Mouse (Mus musculus) liver, embryonic 14.5 days (tissue): ENCODE results near the gene Pgpep1. TPM values are rescaled to one million over a fixed set of nuclear protein-coding genes. Genes with fewer than 3 reads are reported as not detected.
A peak's percentile ranks its signal among the peaks of the same experiment; 100 is the strongest.

Experiments
- ATAC-seq: fragments of 200-750 bp; cut with Nextera tagmentation; 2 replicates; pipeline ENCODE4 v1.8.0; 2017; ENCODE audit warnings: moderate number of reproducible peaks, mild to moderate bottlenecking, moderate library complexity; ENCODE audit not compliant: insufficient read depth
- DNase-seq, 3 experiments: peaks; one replicate each; pipeline ENCODE4 v3.0.0-alpha.2; 2012 to 2013; ENCODE audit warnings: low read depth in 3 of 3, low spot score in 3 of 3
- H3K27ac ChIP-seq: fragments of 300-500 bp; sonication (generic); 2 replicates; pipeline ENCODE4 v1.5.1; 2014; ENCODE audit warnings: moderate library complexity, mild to moderate bottlenecking, control low read depth, inconsistent platforms
- H3K27me3 ChIP-seq: fragments of 300-500 bp; sonication (generic); 2 replicates; pipeline ENCODE4 v1.6.1; 2014; ENCODE audit warnings: mild to moderate bottlenecking, low read length, moderate library complexity; ENCODE audit not compliant: control insufficient read depth, insufficient read depth
- H3K36me3 ChIP-seq: fragments of 300-500 bp; sonication (generic); replicated peaks from 2 replicates; pipeline ENCODE4 v1.6.1; 2014; ENCODE audit warnings: low read depth; ENCODE audit not compliant: control insufficient read depth, insufficient read depth
- H3K4me1 ChIP-seq, 2 experiments: fragments of 200-500 bp in 1 of 2; fragments of 300-500 bp in 1 of 2; sonication (generic) in 1 of 2; replicated peaks; 2 replicates each; pipeline ENCODE4 v1.6.1; 2012 to 2014; ENCODE audit warnings: antibody characterized with exemption in 1 of 2, inconsistent platforms in 1 of 2, low read length in 1 of 2; ENCODE audit not compliant: control insufficient read depth in 2 of 2, insufficient read depth in 2 of 2
- H3K4me2 ChIP-seq: fragments of 300-500 bp; sonication (generic); 2 replicates; pipeline ENCODE4 v1.6.1; 2014; ENCODE audit warnings: low read depth, mild to moderate bottlenecking, control low read depth, moderate library complexity
- H3K4me3 ChIP-seq, 2 experiments: fragments of 200-500 bp in 1 of 2; fragments of 300-500 bp in 1 of 2; sonication (generic) in 1 of 2; 2 replicates each; pipeline ENCODE4 v1.5.1; 2012 to 2014; ENCODE audit warnings: low read depth in 2 of 2, low read length in 2 of 2, mild to moderate bottlenecking in 2 of 2, control low read depth in 1 of 2, inconsistent platforms in 1 of 2, moderate library complexity in 1 of 2; ENCODE audit not compliant: insufficient read depth in 1 of 2
- H3K9ac ChIP-seq: fragments of 300-500 bp; sonication (generic); replicated peaks from 2 replicates; pipeline ENCODE4 v1.6.1; 2014; ENCODE audit warnings: mild to moderate bottlenecking, control low read depth, moderate library complexity
- H3K9me3 ChIP-seq: fragments of 300-500 bp; sonication (generic); 2 replicates; pipeline ENCODE4 v1.6.1; 2016; ENCODE audit warnings: low read length, mixed read lengths; ENCODE audit not compliant: control insufficient read depth
- CTCF ChIP-seq: IDR thresholded peaks from 2 replicates; pipeline ENCODE4 v1.5.1; 2016; ENCODE audit warnings: antibody characterized with exemption, low read depth, control low read depth
- EP300 ChIP-seq: IDR thresholded peaks from 2 replicates; pipeline ENCODE4 v1.6.1; 2016; ENCODE audit warnings: antibody characterized with exemption, low read depth
- WGBS: fragments of 180-500 bp; shearing (Covaris S2); extraction: QIAGEN DNeasy Blood & Tissue Kit; methylation state at CpG from one replicate; pipeline ENCODE4 v1.1.7; 2014; ENCODE audit not compliant: insufficient replicate concordance; 5-methylcytosine and 5-hydroxymethylcytosine counted together
- polyA plus RNA-seq, 2 experiments: library from polyadenylated mRNA; depleted of rRNA in 1 of 2; stranded (reverse) in 1 of 2; unstranded in 1 of 2; fragments of >200 nt; fragmentation: Nextera tagmentation in 1 of 2; extraction: Ambion mirVana in 1 of 2; gene quantifications; 2 replicates each; pipeline versions ENCODE4 v1.2.1 to v1.2.3; 2012 to 2014

The Pgpep1 gene
- polyA plus RNA-seq, 2 experiments = 8.6 to 19.8 TPM

- DNase-seq = no peak
- Histone ChIP-seq H3K27ac (no peak overlapping the region), H3K9ac (no peak overlapping the region), H3K9me3 (no peaks in the 10 kb centered on the region), H3K4me2 (peak overlapping the region; percentile 30; the same call in 1 of the 2 replicates), H3K4me1 (peaks cover 17 to 19% of the 10 kb centered on the region in 2 experiments), H3K4me3 (no peak overlapping the region), H3K36me3 (peaks cover 6% of the 10 kb centered on the region), H3K27me3 (no peaks in the 10 kb centered on the region)
- 14% methylated on average over 19 of the region's 19 CpGs for WGBS
- no peak for ATAC-seq
- no peak for TF ChIP-seq EP300
- peak; percentile 26; the same call in 1 of the 2 replicates for TF ChIP-seq CTCF
Measured at GRCm38 (mm10) chr8:70682193-70682592, 22.0 kb upstream of the Pgpep1 start.

- Histone ChIP-seq H3K4me3 (no peak overlapping the region), H3K9me3 (no peaks in the 10 kb centered on the region), H3K4me2 (no peak overlapping the region), H3K9ac (no peak overlapping the region), H3K4me1 (peaks cover 20 to 23% of the 10 kb centered on the region in 2 experiments), H3K27me3 (no peaks in the 10 kb centered on the region), H3K27ac (no peak overlapping the region), H3K36me3 (peaks cover 9% of the 10 kb centered on the region)
- whole genome bisulfite sequencing = 42% methylated on average over 3 of the region's 3 CpGs
- ATAC-seq (no peak), DNase-seq (no peak)
- TF ChIP-seq CTCF = no peak
- TF ChIP-seq EP300 = no peak
Measured at GRCm38 (mm10) chr8:70681410-70681809, 21.2 kb upstream of the Pgpep1 start.

GRCm38 (mm10) chr8:70680039-70680438 lies 19.9 kb upstream of the Pgpep1 start:
- Histone ChIP-seq H3K9ac (no peak overlapping the region), H3K4me1 (peaks cover 28 to 31% of the 10 kb centered on the region in 2 experiments)
- ATAC-seq = no peak

GRCm38 (mm10) chr8:70679404-70679803 lies 19.2 kb upstream of the Pgpep1 start:
- H3K27me3 ChIP-seq = no peaks in the 10 kb centered on the region
- DNase-seq = no peak
- peaks cover 9% of the 10 kb centered on the region for H3K36me3 ChIP-seq
- no peak for TF ChIP-seq EP300
- no peak for TF ChIP-seq CTCF
- no peak overlapping the region for H3K4me3 ChIP-seq
- no peaks in the 10 kb centered on the region for H3K9me3 ChIP-seq
- WGBS = 81% methylated on average over 4 of the region's 4 CpGs
- no peak overlapping the region for H3K27ac ChIP-seq
- peaks cover 35 to 38% of the 10 kb centered on the region in 2 experiments for H3K4me1 ChIP-seq
- no peak for ATAC-seq
- no peak overlapping the region for H3K4me2 ChIP-seq
- no peak overlapping the region for H3K9ac ChIP-seq

More at GRCm38 (mm10) chr8:70680039-70680438, 19.9 kb upstream of the Pgpep1 start:
- Histone ChIP-seq H3K36me3 (peaks cover 9% of the 10 kb centered on the region), H3K4me3 (no peak overlapping the region), H3K9me3 (no peaks in the 10 kb centered on the region), H3K27ac (no peak overlapping the region), H3K4me2 (no peak overlapping the region), H3K27me3 (no peaks in the 10 kb centered on the region)
- DNase-seq = no peak
- TF ChIP-seq EP300 = no peak
- TF ChIP-seq CTCF = no peak
- 91% methylated on average over 3 of the region's 3 CpGs for WGBS

GRCm38 (mm10) chr8:70678679-70679078 lies 18.5 kb upstream of the Pgpep1 start:
- Histone ChIP-seq H3K4me2 (no peak overlapping the region), H3K27ac (no peak overlapping the region), H3K36me3 (peaks cover 9% of the 10 kb centered on the region), H3K9me3 (no peaks in the 10 kb centered on the region), H3K4me1 (peaks cover 42 to 45% of the 10 kb centered on the region in 2 experiments), H3K4me3 (no peak overlapping the region), H3K27me3 (no peaks in the 10 kb centered on the region), H3K9ac (no peak overlapping the region)
- ATAC-seq = no peak
- no peak for DNase-seq
- TF ChIP-seq EP300 (no peak), CTCF (no peak)
